Mouse (Mus musculus) heart, embryonic 15.5 days (tissue): Measurements from ENCODE around the gene Pga5. TPM values are rescaled to one million over a fixed set of nuclear protein-coding genes. Genes with fewer than 3 reads are reported as not detected.

Experiments
- ATAC-seq: fragments of 200-750 bp; cut with Nextera tagmentation; replicated peaks from 2 replicates; pipeline ENCODE4 v1.8.0; 2017; ENCODE audit warnings: low read depth, moderate TSS enrichment; ENCODE audit not compliant: insufficient number of reproducible peaks, insufficient read depth, low FRiP score
- H3K27ac ChIP-seq: fragments of 300-500 bp; sonication (generic); 2 replicates; pipeline ENCODE4 v1.5.1; 2015; ENCODE audit warnings: mild to moderate bottlenecking, inconsistent platforms
- H3K27me3 ChIP-seq: fragments of 300-500 bp; sonication (generic); 2 replicates; pipeline ENCODE4 v1.6.1; 2015; ENCODE audit warnings: inconsistent platforms
- H3K36me3 ChIP-seq: fragments of 300-500 bp; sonication (generic); 2 replicates; pipeline ENCODE4 v1.6.1; 2015; ENCODE audit warnings: mild to moderate bottlenecking, inconsistent platforms
- H3K4me1 ChIP-seq: fragments of 300-500 bp; sonication (generic); replicated peaks from 2 replicates; pipeline ENCODE4 v1.6.1; 2015; ENCODE audit warnings: inconsistent platforms
- H3K4me2 ChIP-seq: fragments of 300-500 bp; sonication (generic); 2 replicates; pipeline ENCODE4 v1.6.1; 2015; ENCODE audit warnings: inconsistent platforms, mild to moderate bottlenecking, moderate library complexity
- H3K4me3 ChIP-seq: fragments of 300-500 bp; sonication (generic); 2 replicates; pipeline ENCODE4 v1.5.1; 2015; ENCODE audit warnings: mild to moderate bottlenecking, inconsistent platforms
- H3K9ac ChIP-seq: fragments of 300-500 bp; sonication (generic); 2 replicates; pipeline ENCODE4 v1.6.1; 2015; ENCODE audit warnings: mild to moderate bottlenecking, inconsistent platforms
- H3K9me3 ChIP-seq: fragments of 300-500 bp; sonication (generic); replicated peaks from 2 replicates; pipeline ENCODE4 v1.6.1; 2016; ENCODE audit warnings: inconsistent platforms
- WGBS: fragments of 180-500 bp; shearing (Covaris S2); methylation state at CpG from one replicate; pipeline ENCODE4 v1.1.7; 2015; ENCODE audit warnings: mixed read lengths; 5-methylcytosine and 5-hydroxymethylcytosine counted together
- polyA plus RNA-seq: library from polyadenylated mRNA; unstranded; fragments of >200 nt; fragmentation: Nextera tagmentation; extraction: Ambion mirVana; gene quantifications from 2 replicates; pipeline ENCODE4 v1.2.1, GENCODE M21; 2015

The Pga5 gene
- polyA plus RNA-seq, 1 experiment from 2014 or later = not detected

- H3K27ac ChIP-seq = peak overlapping the region; percentile 98
- no peaks in the 10 kb centered on the region for H3K27me3 ChIP-seq
- peak overlapping the region; percentile 87 for H3K4me3 ChIP-seq
- H3K4me2 ChIP-seq = peak overlapping the region; percentile 81
- peak overlapping the region; percentile 79 for H3K9ac ChIP-seq
- 40% methylated on average over 5 of the region's 5 CpGs for WGBS
- peaks cover 34% of the 10 kb centered on the region for H3K4me1 ChIP-seq
- no peaks in the 10 kb centered on the region for H3K36me3 ChIP-seq
- ATAC-seq = no peak
- no peaks in the 10 kb centered on the region for H3K9me3 ChIP-seq
Observed at GRCm38 (mm10) chr19:10689470-10690166, 11.7 kb upstream of the Pga5 start.

GRCm38 (mm10) chr19:10688537-10689352 lies 10.9 kb upstream of the Pga5 start, which contains the start of gene Vps37c:
Gene Vps37c, plus strand, starts transcription at chr19:10688735.
- Histone ChIP-seq H3K9ac (peak within 1 kb of the TSS; percentile 79), H3K4me2 (peak within 1 kb of the TSS; percentile 81), H3K36me3 (no peaks in the 10 kb centered on the region), H3K27me3 (no peaks in the 10 kb centered on the region), H3K4me1 (peaks cover 34% of the 10 kb centered on the region), H3K9me3 (no peaks in the 10 kb centered on the region), H3K27ac (peak within 1 kb of the TSS; percentile 98), H3K4me3 (peak within 1 kb of the TSS; percentile 87)
- ATAC-seq = peak; percentile 89
- under 1% methylated on average over 74 of the region's 74 CpGs for WGBS

DNA sequence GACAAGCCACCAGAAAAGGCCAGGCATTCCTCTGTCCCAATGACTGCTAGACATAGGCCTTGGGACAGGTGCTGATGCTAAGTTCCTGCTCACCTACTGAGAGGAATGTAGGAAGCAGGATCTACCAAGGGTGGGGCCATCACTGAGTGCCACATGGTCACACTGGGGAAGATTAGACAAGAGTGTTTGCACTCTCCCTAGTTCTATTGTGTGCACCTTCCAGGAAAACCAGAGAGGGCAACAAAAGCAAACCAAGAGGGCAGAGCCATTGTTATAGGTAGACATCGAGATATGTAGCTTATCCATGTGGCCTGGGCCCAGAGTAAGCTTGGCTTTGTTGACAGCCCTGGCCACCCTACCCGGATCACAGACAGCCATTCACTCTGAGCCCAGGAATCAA lies 7.9 kb upstream of the Pga5 start:
- no peak for ATAC-seq
- Histone ChIP-seq H3K27me3 (0 out of 2 replicates have a peak, but pooled peaks cover 3% of the 10 kb centered on the region), H3K4me3 (no peak overlapping the region), H3K9ac (no peak overlapping the region), H3K27ac (no peak overlapping the region), H3K9me3 (no peaks in the 10 kb centered on the region), H3K4me2 (no peak overlapping the region), H3K4me1 (peaks cover 23% of the 10 kb centered on the region), H3K36me3 (no peaks in the 10 kb centered on the region)
- WGBS = 73% methylated on average over 2 of the region's 2 CpGs

DNA sequence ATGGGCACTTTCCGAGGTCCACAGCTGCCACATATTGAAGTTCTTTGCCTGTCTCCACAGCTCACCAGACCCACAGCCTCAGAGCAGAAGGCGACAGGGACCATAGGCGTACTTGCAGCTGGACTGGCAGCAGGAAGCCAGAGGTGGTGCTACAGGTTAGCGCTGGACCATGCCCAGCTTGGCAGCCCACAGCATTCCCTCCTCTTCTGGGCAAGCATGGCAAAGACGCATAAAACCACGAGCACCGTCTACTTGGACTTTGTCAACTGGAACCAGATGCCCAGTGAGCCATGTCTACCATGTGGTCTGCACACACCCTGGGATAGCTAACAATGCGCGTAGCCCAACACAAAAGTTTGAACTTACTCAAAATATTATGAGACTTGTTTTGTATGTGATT lies 7.2 kb upstream of the Pga5 start:
- no peak overlapping the region for H3K9ac ChIP-seq
- 92% methylated on average over 9 of the region's 9 CpGs for WGBS

DNA sequence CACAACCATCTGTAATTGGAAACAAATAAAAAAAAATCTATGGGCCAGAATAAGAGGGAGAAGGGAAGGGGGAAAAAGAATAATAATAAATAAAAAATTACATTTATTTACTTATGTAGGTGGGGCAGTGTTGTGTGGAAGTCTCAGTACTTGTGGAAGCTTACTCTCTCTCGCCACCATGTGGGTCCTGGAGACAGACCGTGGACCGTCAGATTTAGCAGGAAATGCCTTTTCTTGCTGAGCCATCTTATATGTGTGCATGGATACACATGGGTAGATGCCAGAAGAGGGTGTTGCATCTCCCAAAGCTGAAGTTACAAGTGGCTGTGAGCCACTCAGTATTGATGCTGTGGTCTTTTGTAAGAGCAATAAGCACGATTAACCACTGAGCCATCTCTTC lies 3.7 kb upstream of the Pga5 start:
- Histone ChIP-seq H3K9me3 (no peaks in the 10 kb centered on the region), H3K4me2 (no peak overlapping the region), H3K36me3 (no peaks in the 10 kb centered on the region), H3K4me1 (0 out of 2 replicates have a peak, but pooled peaks cover 3% of the 10 kb centered on the region), H3K27ac (no peak overlapping the region), H3K27me3 (0 out of 2 replicates have a peak, but pooled peaks cover 3% of the 10 kb centered on the region), H3K4me3 (no peak overlapping the region), H3K9ac (no peak overlapping the region)
- whole genome bisulfite sequencing = 54% methylated on average over 4 of the region's 4 CpGs
- no peak for ATAC-seq

More for the DNA sequence above, 7.2 kb upstream of the Pga5 start:
- Histone ChIP-seq H3K4me2 (no peak overlapping the region), H3K36me3 (no peaks in the 10 kb centered on the region), H3K9me3 (no peaks in the 10 kb centered on the region), H3K27me3 (0 out of 2 replicates have a peak, but pooled peaks cover 3% of the 10 kb centered on the region), H3K4me1 (peaks cover 16% of the 10 kb centered on the region), H3K4me3 (no peak overlapping the region), H3K27ac (no peak overlapping the region)
- ATAC-seq = no peak

- 76% methylated on average over 1 of the region's 1 CpGs for WGBS
- Histone ChIP-seq H3K27ac (no peak overlapping the region), H3K4me1 (0 out of 2 replicates have a peak, but pooled peaks cover 3% of the 10 kb centered on the region), H3K36me3 (no peaks in the 10 kb centered on the region), H3K9ac (no peak overlapping the region), H3K4me3 (no peak overlapping the region), H3K4me2 (no peak overlapping the region), H3K27me3 (0 out of 2 replicates have a peak, but pooled peaks cover 3% of the 10 kb centered on the region), H3K9me3 (no peaks in the 10 kb centered on the region)
- no peak for ATAC-seq
Observed at GRCm38 (mm10) chr19:10678772-10679067, 849 bp upstream of the Pga5 start.

GRCm38 (mm10) chr19:10676656-10677055 lies 1.2 kb downstream of the Pga5 start:
- H3K4me3 ChIP-seq = no peak overlapping the region
- WGBS = 82% methylated on average over 16 of the region's 16 CpGs
- no peak overlapping the region for H3K27ac ChIP-seq

GRCm38 (mm10) chr19:10673275-10673674 lies 4.6 kb downstream of the Pga5 start:
- 52% methylated on average over 1 of the region's 1 CpGs for WGBS
- no peak for ATAC-seq
- no peaks in the 10 kb centered on the region for H3K9me3 ChIP-seq
- H3K27me3 ChIP-seq = no peaks in the 10 kb centered on the region
- H3K36me3 ChIP-seq = no peaks in the 10 kb centered on the region
- no peak overlapping the region for H3K4me2 ChIP-seq
- H3K4me1 ChIP-seq = no peaks in the 10 kb centered on the region
- H3K9ac ChIP-seq = no peak overlapping the region
- H3K27ac ChIP-seq = no peak overlapping the region
- no peak overlapping the region for H3K4me3 ChIP-seq

More at GRCm38 (mm10) chr19:10676656-10677055, 1.2 kb downstream of the Pga5 start:
- Histone ChIP-seq H3K4me2 (no peak overlapping the region), H3K36me3 (no peaks in the 10 kb centered on the region), H3K9ac (no peak overlapping the region), H3K4me1 (0 out of 2 replicates have a peak, but pooled peaks cover 3% of the 10 kb centered on the region), H3K27me3 (0 out of 2 replicates have a peak, but pooled peaks cover 3% of the 10 kb centered on the region), H3K9me3 (no peaks in the 10 kb centered on the region)
- no peak for ATAC-seq

GRCm38 (mm10) chr19:10671854-10672417 lies 5.9 kb downstream of the Pga5 start:
- no peak overlapping the region for H3K4me3 ChIP-seq
- no peak overlapping the region for H3K9ac ChIP-seq
- H3K27ac ChIP-seq = no peak overlapping the region
- 66% methylated on average over 9 of the region's 9 CpGs for WGBS
- no peaks in the 10 kb centered on the region for H3K9me3 ChIP-seq
- H3K36me3 ChIP-seq = no peaks in the 10 kb centered on the region
- no peaks in the 10 kb centered on the region for H3K4me1 ChIP-seq
- ATAC-seq = no peak
- H3K27me3 ChIP-seq = no peaks in the 10 kb centered on the region
- no peak overlapping the region for H3K4me2 ChIP-seq

- Histone ChIP-seq H3K27ac (no peak overlapping the region), H3K36me3 (no peaks in the 10 kb centered on the region), H3K9me3 (no peaks in the 10 kb centered on the region), H3K4me3 (no peak overlapping the region), H3K4me2 (no peak overlapping the region), H3K4me1 (no peaks in the 10 kb centered on the region), H3K9ac (no peak overlapping the region), H3K27me3 (no peaks in the 10 kb centered on the region)
- 76% methylated on average over 4 of the region's 4 CpGs for WGBS
- no peak for ATAC-seq
Observed at GRCm38 (mm10) chr19:10671319-10671718, 6.6 kb downstream of the Pga5 start.

GRCm38 (mm10) chr19:10665499-10665898 lies 12.4 kb downstream of the Pga5 start:
- Histone ChIP-seq H3K4me3 (no peak overlapping the region), H3K4me1 (no peaks in the 10 kb centered on the region), H3K4me2 (no peak overlapping the region), H3K36me3 (no peaks in the 10 kb centered on the region), H3K9me3 (no peaks in the 10 kb centered on the region), H3K9ac (no peak overlapping the region), H3K27ac (no peak overlapping the region), H3K27me3 (no peaks in the 10 kb centered on the region; the same call in 1 of the 2 replicates)
- WGBS = 16% methylated on average over 2 of the region's 2 CpGs
- no peak; the same call in 1 of the 2 replicates for ATAC-seq
